Mouse (Mus musculus) neural tube, embryonic 14.5 days (tissue): ENCODE results near the gene Crip3. TPM values are rescaled to one million over a fixed set of nuclear protein-coding genes. Genes with fewer than 3 reads are reported as not detected.

Experiments used
- ATAC-seq: fragments of 200-750 bp; cut with Nextera tagmentation; 2 replicates; pipeline ENCODE4 v1.8.0; 2017; ENCODE audit warnings: low read depth, mild to moderate bottlenecking, moderate TSS enrichment, moderate library complexity
- H3K27ac ChIP-seq: fragments of 300-500 bp; sonication (generic); 2 replicates; pipeline ENCODE4 v1.5.1; 2014; ENCODE audit warnings: low read depth, mild to moderate bottlenecking, control low read depth, low read length, moderate library complexity, mixed read lengths
- H3K27me3 ChIP-seq: fragments of 300-500 bp; sonication (generic); 2 replicates; pipeline ENCODE4 v1.6.1; 2014; ENCODE audit warnings: low read length; ENCODE audit not compliant: control insufficient read depth, insufficient read depth
- H3K36me3 ChIP-seq: fragments of 300-500 bp; sonication (generic); 2 replicates; pipeline ENCODE4 v1.6.1; 2014; ENCODE audit warnings: low read length, mixed read lengths; ENCODE audit not compliant: control insufficient read depth, insufficient read depth
- H3K4me1 ChIP-seq: fragments of 300-500 bp; sonication (generic); 2 replicates; pipeline ENCODE4 v1.6.1; 2014; ENCODE audit warnings: low read length; ENCODE audit not compliant: control insufficient read depth, insufficient read depth
- H3K4me2 ChIP-seq: fragments of 300-500 bp; sonication (generic); 2 replicates; pipeline ENCODE4 v1.6.1; 2014; ENCODE audit warnings: mild to moderate bottlenecking, low read depth, low read length, control low read depth
- H3K4me3 ChIP-seq: fragments of 300-500 bp; sonication (generic); 2 replicates; pipeline ENCODE4 v1.5.1; 2014; ENCODE audit warnings: low read depth, low read length, control low read depth, mixed read lengths
- H3K9ac ChIP-seq: fragments of 300-500 bp; sonication (generic); replicated peaks from 2 replicates; pipeline ENCODE4 v1.6.1; 2014; ENCODE audit warnings: low read depth, mild to moderate bottlenecking, control low read depth, low read length, mixed read lengths
- H3K9me3 ChIP-seq: fragments of 300-500 bp; sonication (generic); 2 replicates; pipeline ENCODE4 v1.6.1; 2016; ENCODE audit warnings: low read length; ENCODE audit not compliant: control insufficient read depth
- WGBS: fragments of 180-500 bp; shearing (Covaris S2); extraction: QIAGEN DNeasy Blood & Tissue Kit; methylation state at CpG from one replicate; pipeline ENCODE4 v1.1.7; 2014; 5-methylcytosine and 5-hydroxymethylcytosine counted together
- polyA plus RNA-seq: library from polyadenylated mRNA; unstranded; fragments of >200 nt; fragmentation: Nextera tagmentation; extraction: Ambion mirVana; gene quantifications from 2 replicates; pipeline ENCODE4 v1.2.1, GENCODE M21; 2014

Crip3 gene
- polyA plus RNA-seq, 1 experiment from 2014 or later = 2.4 TPM

GRCm38 (mm10) chr17:46462226-46462625 lies 33.5 kb downstream of the Crip3 start:
- no peaks in the 10 kb centered on the region for H3K4me1 ChIP-seq
- peaks cover 4% of the 10 kb centered on the region; the same call in 1 of the 2 replicates for H3K27me3 ChIP-seq
- 81% methylated on average over 5 of the region's 5 CpGs for WGBS
- ATAC-seq = no peak
- no peak overlapping the region for H3K4me3 ChIP-seq
- H3K4me2 ChIP-seq = no peak overlapping the region
- H3K9me3 ChIP-seq = no peaks in the 10 kb centered on the region
- H3K36me3 ChIP-seq = peaks cover 31% of the 10 kb centered on the region
- H3K9ac ChIP-seq = no peak overlapping the region
- H3K27ac ChIP-seq = no peak overlapping the region

GRCm38 (mm10) chr17:46467830-46468229 lies 39.1 kb downstream of the Crip3 start:
- no peak overlapping the region for H3K27ac ChIP-seq
- peaks cover 50% of the 10 kb centered on the region for H3K36me3 ChIP-seq
- no peaks in the 10 kb centered on the region for H3K4me1 ChIP-seq
- H3K27me3 ChIP-seq = no peaks in the 10 kb centered on the region
- no peaks in the 10 kb centered on the region for H3K9me3 ChIP-seq
- H3K4me3 ChIP-seq = no peak overlapping the region
- H3K4me2 ChIP-seq = no peak overlapping the region
- 72% methylated on average over 9 of the region's 9 CpGs for WGBS
- no peak for ATAC-seq
- H3K9ac ChIP-seq = no peak overlapping the region

- Histone ChIP-seq H3K36me3 (peaks cover 65% of the 10 kb centered on the region), H3K27ac (no peak overlapping the region), H3K9ac (no peak overlapping the region), H3K9me3 (no peaks in the 10 kb centered on the region), H3K4me3 (no peak overlapping the region), H3K4me1 (no peaks in the 10 kb centered on the region), H3K4me2 (no peak overlapping the region), H3K27me3 (no peaks in the 10 kb centered on the region)
- WGBS = 81% methylated on average over 8 of the region's 8 CpGs
- ATAC-seq = no peak
These were observed 47.9 kb downstream of the Crip3 start for GRCm38 (mm10) chr17:46476601-46477000.

GRCm38 (mm10) chr17:46477286-46477685 lies 48.6 kb downstream of the Crip3 start:
- no peaks in the 10 kb centered on the region for H3K9me3 ChIP-seq
- H3K27me3 ChIP-seq = no peaks in the 10 kb centered on the region
- H3K9ac ChIP-seq = no peak overlapping the region
- H3K4me2 ChIP-seq = no peak overlapping the region
- WGBS = 84% methylated on average over 15 of the region's 15 CpGs
- H3K4me3 ChIP-seq = no peak overlapping the region
- no peaks in the 10 kb centered on the region for H3K4me1 ChIP-seq
- H3K36me3 ChIP-seq = peaks cover 65% of the 10 kb centered on the region
- no peak overlapping the region for H3K27ac ChIP-seq
- ATAC-seq = no peak

Other genes with a start within 250 kb of the Crip3 start
- gene Polh, start 226.3 kb upstream of the Crip3 start, polyA plus RNA-seq = 7.8 and 8.4 TPM in 2 replicates
- gene Xpo5, start 226.1 kb upstream of the Crip3 start, polyA plus RNA-seq = 40.5 and 49.4 TPM in 2 replicates
- gene Polr1c, start 180.9 kb upstream of the Crip3 start, polyA plus RNA-seq = 80.4 and 83.6 TPM in 2 replicates
- gene Yipf3, start 180.8 kb upstream of the Crip3 start, polyA plus RNA-seq = 91.5 and 101 TPM in 2 replicates
- 9.1 and 10.1 TPM in 2 replicates for gene Lrrc73, start 175.4 kb upstream of the Crip3 start, polyA plus RNA-seq
- gene Tjap1, start 145.9 kb upstream of the Crip3 start, polyA plus RNA-seq = 21.8 and 24.7 TPM in 2 replicates
- gene Dlk2, start 131.5 kb upstream of the Crip3 start, polyA plus RNA-seq = 13.8 and 18.8 TPM in 2 replicates
- 9.3 and 9.9 TPM in 2 replicates for gene Abcc10, start 100.6 kb upstream of the Crip3 start, polyA plus RNA-seq
- gene Zfp318, start 45.2 kb upstream of the Crip3 start, polyA plus RNA-seq = 30.0 and 32.5 TPM in 2 replicates
- not detected in 2 replicates for gene Slc22a7, start 9.5 kb downstream of the Crip3 start, polyA plus RNA-seq
- gene Ttbk1, start 58.7 kb downstream of the Crip3 start, polyA plus RNA-seq = 6.3 and 7.0 TPM in 2 replicates
- 11.8 and 12.5 TPM in 2 replicates for gene Dnph1, start 67.8 kb downstream of the Crip3 start, polyA plus RNA-seq
- gene Cul9, start 117.5 kb downstream of the Crip3 start, polyA plus RNA-seq = 15.7 and 18.5 TPM in 2 replicates
- gene Srf, start 127.2 kb downstream of the Crip3 start, polyA plus RNA-seq = 5.4 and 5.5 TPM in 2 replicates
- 7.9 and 23.7 TPM in 2 replicates for gene Ptk7, start 200.6 kb downstream of the Crip3 start, polyA plus RNA-seq
- 27.7 and 32.1 TPM in 2 replicates for gene Klc4, start 217.1 kb downstream of the Crip3 start, polyA plus RNA-seq
- 59.9 and 64.4 TPM in 2 replicates for gene Mrpl2, start 217.3 kb downstream of the Crip3 start, polyA plus RNA-seq
- 30.1 and 33.8 TPM in 2 replicates for gene Cul7, start 221.4 kb downstream of the Crip3 start, polyA plus RNA-seq
- gene Rrp36, start 245.4 kb downstream of the Crip3 start, polyA plus RNA-seq = 44.7 and 49.6 TPM in 2 replicates
- 263 and 301 TPM in 2 replicates for gene Mea1, start 249.9 kb downstream of the Crip3 start, polyA plus RNA-seq